Comparison of ENCODE assay signal across 13 mouse cellular contexts in genomic region chr1:182839332-182839929, GRCm38 (mm10).
DNase-seq lines count a peak whose midpoint lies in the region; ATAC-seq and TF ChIP-seq lines count a peak whose summit lies in the region.
"Had no signal": no experiment of that assay in that cellular context is flagged by ENCODE, and none has a peak within 500 bp of the region (broad histone marks: within the 10 kb centered on the region; RNA-seq: fewer than 3 reads in every experiment).

No protein-coding gene starts in this region.

- no peak for TF ChIP-seq CTCF in lung, postnatal 0 days (IDR thresholded peaks at IDR 0.05)

- H3K4me3 ChIP-seq in lung, postnatal 0 days (ENCODE audit: low read depth, low read length), result no peak overlapping the region
- no peak overlapping the region for H3K4me3 ChIP-seq in forebrain, embryonic 15.5 days
- H3K4me3 ChIP-seq in neural tube, embryonic 15.5 days (replicated peaks), result no peak overlapping the region
- H3K4me3 ChIP-seq: liver, embryonic 13.5 days had no signal

- H3K27me3 ChIP-seq in lung, postnatal 0 days (replicated peaks; ENCODE audit: insufficient read depth, low read length), result no peaks in the 10 kb centered on the region
- no peaks in the 10 kb centered on the region for H3K27me3 ChIP-seq in forebrain, embryonic 15.5 days
- H3K27me3 ChIP-seq in neural tube, embryonic 15.5 days (replicated peaks), result no peaks in the 10 kb centered on the region
- H3K27me3 ChIP-seq: liver, embryonic 13.5 days had no signal

- no peaks in the 10 kb centered on the region for H3K9me3 ChIP-seq in lung, postnatal 0 days (ENCODE audit: low read length)
- no peaks in the 10 kb centered on the region for H3K9me3 ChIP-seq in forebrain, embryonic 15.5 days
- no peaks in the 10 kb centered on the region for H3K9me3 ChIP-seq in neural tube, embryonic 15.5 days (replicated peaks)
- H3K9me3 ChIP-seq: liver, embryonic 13.5 days had no signal

- TF ChIP-seq EP300 in lung, postnatal 0 days (IDR thresholded peaks at IDR 0.05), result no peak

- H3K36me3 ChIP-seq in lung, postnatal 0 days (ENCODE audit: insufficient read depth, low read length), result no peaks in the 10 kb centered on the region
- no peaks in the 10 kb centered on the region for H3K36me3 ChIP-seq in forebrain, embryonic 15.5 days
- H3K36me3 ChIP-seq in neural tube, embryonic 15.5 days, result no peaks in the 10 kb centered on the region
- H3K36me3 ChIP-seq: liver, embryonic 13.5 days had no signal

- H3K4me1 ChIP-seq in lung, postnatal 0 days (ENCODE audit: insufficient read depth, low read depth, low read length), result no peaks in the 10 kb centered on the region
- peaks cover 13% of the 10 kb centered on the region for H3K4me1 ChIP-seq in forebrain, embryonic 15.5 days
- peaks cover 43% of the 10 kb centered on the region for H3K4me1 ChIP-seq in neural tube, embryonic 15.5 days
- H3K4me1 ChIP-seq: liver, embryonic 13.5 days had no signal

- ATAC-seq in lung, postnatal 0 days, result peak; percentile 59; the same call in 1 of the 2 replicates
- peak; percentile 58 for ATAC-seq in forebrain, embryonic 15.5 days (replicated peaks)
- ATAC-seq in neural tube, embryonic 15.5 days (ENCODE audit: low FRiP score), result peak; percentile 51
- ATAC-seq in activated CD4-positive, CD25-positive, alpha-beta regulatory T cell, adult 4 months, result no peak
- ATAC-seq: CD4-positive, CD25-positive, alpha-beta regulatory T cell, adult 4 months had no signal

- no peak overlapping the region for H3K9ac ChIP-seq in lung, postnatal 0 days (replicated peaks; ENCODE audit: low read depth)
- H3K9ac ChIP-seq in forebrain, embryonic 15.5 days (replicated peaks), result no peak overlapping the region
- H3K9ac ChIP-seq in neural tube, embryonic 15.5 days (replicated peaks), result 0 out of 2 replicates have a peak overlapping the region, but pooled peaks have one; percentile 23
- H3K9ac ChIP-seq: liver, embryonic 13.5 days had no signal

- no peak overlapping the region for H3K27ac ChIP-seq in lung, postnatal 0 days (ENCODE audit: low read length)
- peak overlapping the region; percentile 38; the same call in 1 of the 2 replicates for H3K27ac ChIP-seq in forebrain, embryonic 15.5 days (replicated peaks)
- peak overlapping the region; percentile 74 for H3K27ac ChIP-seq in neural tube, embryonic 15.5 days (replicated peaks)
- H3K27ac ChIP-seq: liver, embryonic 13.5 days had no signal

- DNase-seq in gastrocnemius, postnatal 25 days, result peak; percentile 18
- no peak for DNase-seq in gastrocnemius, postnatal 36 days
- peak; percentile 21 for DNase-seq in lung, postnatal 0 days (ENCODE audit: low spot score)
- DNase-seq in lung, adult 18-20 months, result no peak
- DNase-seq in testis, postnatal 10 days (ENCODE audit: low spot score), result no peak
- DNase-seq: cerebellum, adult 11-12 months; gastrocnemius, postnatal 10 days; heart, postnatal 36 days; liver, embryonic 13.5 days had no signal

- H3K4me2 ChIP-seq in lung, postnatal 0 days (replicated peaks; ENCODE audit: low read depth, low read length), result no peak overlapping the region
- no peak overlapping the region for H3K4me2 ChIP-seq in forebrain, embryonic 15.5 days (replicated peaks)
- no peak overlapping the region for H3K4me2 ChIP-seq in neural tube, embryonic 15.5 days
- H3K4me2 ChIP-seq: liver, embryonic 13.5 days had no signal

- 81% methylated on average over 4 of the region's 4 CpGs for WGBS in lung, postnatal 0 days
- 76% methylated on average over 4 of the region's 4 CpGs for WGBS in forebrain, embryonic 15.5 days
- 59% methylated on average over 4 of the region's 4 CpGs for whole genome bisulfite sequencing in neural tube, embryonic 15.5 days

- intact Hi-C loops in gastrocnemius, postnatal 36 days (cut with DNase I), result no loop called here

Comparison
In these comparisons a context has a peak if more than half of its experiments do, and no peak if none do; other contexts are left out.
1. DNase-seq: peak in gastrocnemius, postnatal 25 days (single experiment) and lung, postnatal 0 days (single experiment); none in gastrocnemius, postnatal 36 days (0 of 2), lung, adult 18-20 months (0 of 2) and testis, postnatal 10 days (single experiment).